Mouse (Mus musculus): ENCODE data around the gene Sdc3.

Gene Sdc3

DNA sequence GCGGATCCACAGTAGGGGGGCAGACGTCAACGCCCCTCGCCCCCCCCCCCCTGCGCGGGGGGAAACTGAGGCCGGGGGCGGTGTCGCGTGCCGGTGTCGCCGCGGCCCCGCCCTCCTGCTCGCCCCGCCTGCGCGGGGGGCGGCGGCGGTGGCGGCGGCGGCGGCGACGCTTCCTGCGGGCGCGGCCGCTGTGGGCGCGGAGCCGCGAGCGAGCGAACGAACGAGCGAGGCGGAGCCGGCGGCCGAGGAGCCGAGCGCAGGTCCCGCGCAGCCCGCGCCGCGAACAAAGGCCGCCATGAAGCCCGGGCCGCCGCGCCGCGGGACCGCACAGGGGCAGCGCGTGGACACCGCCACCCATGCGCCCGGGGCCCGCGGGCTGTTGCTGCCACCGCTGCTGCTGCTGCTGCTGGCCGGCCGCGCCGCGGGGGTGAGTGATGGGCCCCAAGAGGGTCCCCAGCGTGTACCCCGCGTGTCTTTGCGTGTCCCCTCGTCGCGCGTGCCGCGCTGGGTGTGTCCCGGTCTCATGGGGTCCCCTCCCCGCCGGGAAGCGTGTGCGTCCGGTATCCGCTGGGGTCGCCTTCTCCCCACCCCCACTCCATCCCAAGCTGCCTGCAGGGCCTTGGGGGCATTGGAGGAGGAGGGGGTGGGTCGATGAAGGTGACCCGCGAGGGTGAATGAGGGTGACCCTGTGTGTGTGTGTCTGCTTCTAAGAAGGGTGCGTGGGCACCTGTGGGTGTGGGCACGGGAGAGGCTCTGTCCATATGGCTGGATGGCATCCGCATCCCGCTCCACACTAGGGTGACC is at the start of gene Sdc3:
Gene Sdc3, plus strand, starts transcription at position 162 of the 804 bp plus-strand sequence.
- ATAC-seq (ENCODE audit: low TSS enrichment) = peak; percentile 25; the same call in 1 of the 2 replicates

DNA sequence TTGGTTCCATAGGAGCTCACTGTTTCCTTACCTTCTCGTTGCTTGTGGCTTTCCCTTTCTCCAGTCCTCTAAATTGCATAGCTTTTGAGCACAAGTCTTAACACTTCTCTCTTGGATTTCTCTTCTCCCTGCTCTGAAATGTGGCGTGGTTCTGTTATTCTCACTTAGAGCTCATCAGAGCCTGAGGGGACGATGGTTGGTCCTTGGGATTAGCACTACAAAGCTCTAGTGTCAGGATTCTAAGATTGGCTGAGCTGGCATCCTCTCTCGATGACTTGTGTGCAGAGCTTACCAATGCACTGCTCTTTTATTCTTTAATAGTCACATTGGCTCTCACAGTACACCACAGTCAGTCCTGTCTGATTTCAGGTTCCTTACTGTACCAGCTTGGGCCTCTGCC is 48.3 kb upstream of the Sdc3 start:
- 0 out of 2 replicates have a peak, but pooled peaks have one; percentile 14 for ATAC-seq (ENCODE audit: low TSS enrichment)

DNA sequence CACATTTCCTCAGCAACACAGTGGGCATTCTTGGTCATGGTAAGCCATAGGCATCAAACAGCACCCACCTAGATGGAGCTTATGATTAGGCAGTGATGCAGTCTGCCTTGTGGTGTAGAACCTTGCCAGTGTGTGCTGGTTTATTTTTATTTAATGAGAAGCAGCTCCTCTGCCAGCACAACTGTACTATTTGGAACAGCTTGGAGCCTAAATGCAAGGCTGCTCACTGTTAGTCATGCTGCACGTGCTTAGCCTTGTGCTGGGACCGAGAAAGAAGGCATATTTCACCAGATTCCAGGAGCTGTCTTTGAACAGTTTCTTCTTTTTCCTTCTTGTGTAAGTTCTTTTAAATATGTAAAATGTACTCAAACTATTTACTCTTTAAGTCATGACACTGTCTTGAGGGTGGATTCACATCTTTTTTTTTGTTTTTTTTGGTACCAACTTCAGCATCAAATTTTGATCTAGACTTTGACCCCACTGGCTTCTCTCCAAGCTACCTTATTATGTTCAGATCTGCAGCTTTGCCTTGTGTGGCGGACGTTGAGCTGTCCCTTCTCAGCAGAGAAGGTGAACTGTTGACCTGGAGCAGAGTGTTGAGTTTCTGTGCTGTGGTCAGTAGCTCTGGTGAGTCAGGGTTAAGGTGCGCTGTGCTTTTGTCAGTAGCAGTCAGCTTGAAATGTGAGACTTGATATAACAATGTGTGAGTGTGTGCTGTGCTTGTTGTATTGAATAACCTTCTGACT is 46.6 kb upstream of the Sdc3 start:
- peak; percentile 92 for ATAC-seq (ENCODE audit: low TSS enrichment)

DNA sequence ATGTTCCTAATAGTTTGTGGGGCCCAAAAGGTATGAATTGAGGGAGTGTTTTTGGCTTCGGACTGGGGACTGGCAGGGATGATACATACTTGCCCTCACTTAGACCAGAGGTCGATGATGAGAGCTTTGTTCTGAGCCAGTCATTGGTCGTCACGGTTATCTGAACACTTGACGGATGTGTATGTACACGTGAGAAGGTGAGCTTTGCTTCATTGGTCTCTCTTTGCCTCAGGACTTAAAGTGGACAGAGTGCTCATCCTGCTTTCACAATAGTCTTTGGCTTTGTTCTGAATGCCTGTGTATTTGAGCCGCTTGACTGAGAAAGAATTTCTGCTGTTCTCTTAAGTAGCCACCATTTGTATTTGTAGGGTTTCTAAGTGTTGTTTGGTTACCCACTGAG is 42.8 kb upstream of the Sdc3 start:
- ATAC-seq (ENCODE audit: low TSS enrichment) = no peak

- ATAC-seq (ENCODE audit: low TSS enrichment) = peak; percentile 21; the same call in 1 of the 2 replicates
These were observed 40.4 kb upstream of the Sdc3 start for GRCm38 (mm10) chr4:130751966-130752365.

DNA sequence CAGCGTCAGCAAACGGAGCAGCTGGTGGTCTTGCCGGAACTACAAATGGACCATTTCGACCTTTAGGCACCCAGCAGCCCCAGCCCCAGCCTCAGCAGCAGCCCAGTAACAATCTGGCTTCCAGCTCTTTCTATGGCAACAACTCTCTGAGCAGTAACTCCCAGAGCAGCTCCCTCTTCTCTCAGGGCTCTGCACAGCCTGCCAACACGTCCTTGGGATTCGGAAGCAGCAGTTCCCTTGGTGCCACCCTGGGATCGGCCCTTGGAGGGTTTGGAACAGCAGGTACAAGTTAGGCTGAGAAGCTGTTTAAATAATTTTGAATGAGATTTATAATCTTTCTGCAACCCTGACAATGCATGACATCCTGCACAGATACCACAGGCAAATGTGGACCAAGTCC is 39.7 kb upstream of the Sdc3 start:
- 0 out of 2 replicates have a peak, but pooled peaks have one; percentile 27 for ATAC-seq (ENCODE audit: low TSS enrichment)

DNA sequence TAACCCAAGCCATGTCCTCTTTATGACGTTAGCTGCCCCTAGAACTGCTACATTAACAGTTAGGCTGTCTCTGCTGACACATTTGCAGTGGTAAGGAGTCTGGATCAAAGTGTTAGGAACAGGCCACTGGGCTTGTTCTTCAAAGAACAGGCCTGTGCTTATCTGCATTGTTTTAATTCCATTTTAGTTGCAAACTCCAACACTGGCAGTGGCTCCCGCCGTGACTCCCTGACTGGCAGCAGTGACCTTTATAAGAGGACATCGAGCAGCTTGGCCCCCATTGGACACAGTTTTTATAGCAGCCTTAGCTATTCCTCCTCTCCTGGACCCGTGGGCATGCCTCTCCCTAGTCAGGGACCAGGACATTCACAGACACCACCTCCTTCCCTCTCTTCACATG is 38.6 kb upstream of the Sdc3 start:
- ATAC-seq (ENCODE audit: low TSS enrichment) = no peak

DNA sequence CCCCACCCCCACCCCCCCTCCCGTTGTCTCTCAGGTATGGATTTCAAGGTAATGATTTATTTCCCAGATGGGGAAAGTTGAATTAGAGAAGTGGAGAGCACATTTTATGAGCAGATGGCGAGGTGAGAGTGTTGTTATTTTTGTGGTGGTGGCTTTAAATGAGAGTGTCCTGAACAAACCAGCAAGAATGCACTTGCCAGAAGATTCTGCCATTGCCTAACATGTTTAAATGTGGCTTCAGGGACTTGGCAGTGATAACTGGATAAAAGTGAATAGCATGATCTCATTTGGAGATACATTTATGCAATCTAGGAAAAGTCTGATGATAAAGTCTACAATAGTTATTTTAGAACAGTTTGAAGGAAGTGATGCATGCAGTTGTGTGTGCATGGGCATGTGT is 37.6 kb upstream of the Sdc3 start:
- ATAC-seq (ENCODE audit: low TSS enrichment) = peak; percentile 39

GRCm38 (mm10) chr4:130759875-130760274 is 32.5 kb upstream of the Sdc3 start:
- ATAC-seq (ENCODE audit: low TSS enrichment) = no peak

GRCm38 (mm10) chr4:130761809-130762208 is 30.5 kb upstream of the Sdc3 start:
- no peak for ATAC-seq (ENCODE audit: low TSS enrichment)

DNA sequence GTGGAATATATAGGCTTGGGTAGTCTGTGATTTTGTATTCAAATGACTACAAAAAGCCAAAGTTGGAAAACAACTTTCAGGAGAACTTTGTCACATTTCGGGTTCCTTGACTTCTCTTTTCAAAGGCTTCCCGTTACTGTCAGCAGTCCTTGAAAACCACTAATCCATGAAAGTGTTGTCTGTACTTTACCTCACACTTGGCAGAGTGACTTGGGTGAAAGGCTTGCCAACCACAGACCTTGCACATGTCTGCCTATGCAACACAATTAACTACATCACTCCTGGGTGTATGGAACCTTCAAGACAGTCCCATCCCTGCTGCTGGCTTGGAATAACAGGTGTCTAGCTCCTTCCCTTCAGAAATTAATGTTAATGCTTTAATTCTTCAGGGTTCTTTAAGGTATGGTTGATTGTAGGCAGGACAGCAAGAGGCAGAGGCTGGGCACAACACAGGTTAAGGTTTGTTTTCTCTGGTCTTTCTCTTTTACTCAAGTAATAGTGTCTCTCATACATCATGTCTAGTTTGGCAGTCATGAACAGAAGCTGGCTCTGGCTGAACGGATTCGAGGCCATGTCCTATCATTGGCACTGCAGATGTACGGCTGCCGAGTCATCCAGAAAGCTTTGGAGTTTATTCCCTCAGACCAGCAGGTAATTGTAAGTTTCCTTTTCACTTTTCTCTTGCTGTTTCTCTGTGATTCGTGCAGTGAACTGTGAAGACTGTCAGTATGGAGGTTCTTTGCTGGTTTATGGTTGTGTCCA is 26.8 kb upstream of the Sdc3 start:
- no peak for ATAC-seq (ENCODE audit: low TSS enrichment)

- ATAC-seq (ENCODE audit: low TSS enrichment) = no peak
These were observed 25.9 kb upstream of the Sdc3 start for GRCm38 (mm10) chr4:130766387-130766786.

GRCm38 (mm10) chr4:130766926-130767325 is 25.4 kb upstream of the Sdc3 start:
- ATAC-seq (ENCODE audit: low TSS enrichment) = no peak

DNA sequence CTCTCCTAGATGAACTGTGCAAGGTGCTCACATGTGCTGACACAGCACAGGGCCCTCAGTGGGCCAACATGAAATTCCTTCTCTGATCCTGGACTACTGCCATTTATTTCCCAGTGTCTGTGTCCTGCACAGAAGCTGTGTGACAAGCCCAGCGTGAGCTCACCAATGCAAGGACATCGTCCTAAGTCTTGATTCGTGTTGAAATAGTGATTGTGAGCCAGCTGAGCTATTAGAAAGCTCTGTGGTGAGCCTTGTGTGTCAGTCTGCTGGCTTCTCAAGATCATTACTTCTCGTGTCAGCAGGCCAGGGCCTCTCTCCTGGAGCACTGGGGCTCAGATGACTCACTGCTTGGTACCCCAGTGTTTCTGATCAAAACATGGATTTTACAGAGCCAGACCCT is 18.4 kb upstream of the Sdc3 start:
- no peak for ATAC-seq (ENCODE audit: low TSS enrichment)

GRCm38 (mm10) chr4:130774822-130775221 is 17.5 kb upstream of the Sdc3 start:
- ATAC-seq (ENCODE audit: low TSS enrichment) = no peak

GRCm38 (mm10) chr4:130777647-130778046 is 14.7 kb upstream of the Sdc3 start:
- no peak for ATAC-seq (ENCODE audit: low TSS enrichment)

DNA sequence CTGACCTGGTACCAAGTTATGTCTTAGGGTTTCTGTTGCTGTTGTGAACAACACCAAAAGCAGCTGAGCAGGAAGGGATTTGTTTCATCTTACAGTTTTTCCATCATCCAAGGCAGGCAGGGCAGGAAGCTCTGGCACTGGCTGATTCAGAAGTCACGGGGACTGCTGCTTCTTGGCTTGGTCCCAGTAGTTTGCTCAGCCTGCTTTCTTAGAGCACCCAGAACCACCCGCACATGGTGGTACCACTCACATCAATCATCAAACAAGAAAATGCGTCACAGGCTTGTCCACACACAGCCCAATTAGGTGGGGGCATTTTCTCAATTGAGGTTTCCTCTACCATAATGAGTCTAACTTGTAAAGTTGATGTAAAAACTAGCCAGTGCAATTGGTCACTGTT is 13.3 kb upstream of the Sdc3 start:
- ATAC-seq (ENCODE audit: low TSS enrichment) = peak; percentile 52

DNA sequence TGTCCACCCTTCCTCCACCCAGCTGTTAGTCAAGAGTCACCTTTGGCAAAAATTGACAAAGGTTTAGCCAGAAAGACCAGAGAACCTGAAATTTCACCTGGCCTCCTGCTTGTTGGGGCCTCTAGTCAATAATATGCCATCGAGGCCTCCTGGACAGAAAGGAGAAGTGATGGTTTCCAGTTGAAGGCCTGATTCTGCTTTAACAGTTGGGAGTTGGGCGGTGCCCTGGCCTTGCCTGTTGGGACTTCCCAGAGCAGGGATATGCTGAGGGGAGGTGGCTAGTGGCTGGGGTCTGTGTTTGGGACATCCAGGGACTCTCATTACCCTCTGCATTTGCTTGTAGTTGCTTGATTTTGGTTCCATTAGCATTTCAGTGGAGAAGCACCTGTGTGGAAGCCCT is 9.8 kb upstream of the Sdc3 start:
- ATAC-seq (ENCODE audit: low TSS enrichment) = no peak

DNA sequence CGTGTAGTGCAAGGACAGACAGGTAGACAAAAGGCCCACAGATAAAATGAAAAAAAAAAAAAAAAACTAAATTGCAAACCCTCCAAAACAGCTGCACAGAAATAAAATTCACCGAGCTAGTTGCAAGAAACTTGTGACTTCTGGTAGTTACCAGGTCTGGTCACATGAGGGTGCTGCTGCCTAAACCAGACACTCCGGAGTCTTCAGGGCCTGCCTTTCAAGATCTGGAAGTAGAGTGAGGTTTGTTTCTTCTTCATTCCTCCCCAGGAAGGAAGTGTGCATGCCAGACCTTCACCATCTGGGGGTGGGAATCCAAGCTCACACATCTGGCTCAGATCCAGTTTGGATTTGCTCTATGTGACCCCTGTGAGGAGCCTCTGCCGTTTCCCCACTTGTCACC is 7.6 kb upstream of the Sdc3 start:
- 0 out of 2 replicates have a peak, but pooled peaks have one; percentile 50 for ATAC-seq (ENCODE audit: low TSS enrichment)

DNA sequence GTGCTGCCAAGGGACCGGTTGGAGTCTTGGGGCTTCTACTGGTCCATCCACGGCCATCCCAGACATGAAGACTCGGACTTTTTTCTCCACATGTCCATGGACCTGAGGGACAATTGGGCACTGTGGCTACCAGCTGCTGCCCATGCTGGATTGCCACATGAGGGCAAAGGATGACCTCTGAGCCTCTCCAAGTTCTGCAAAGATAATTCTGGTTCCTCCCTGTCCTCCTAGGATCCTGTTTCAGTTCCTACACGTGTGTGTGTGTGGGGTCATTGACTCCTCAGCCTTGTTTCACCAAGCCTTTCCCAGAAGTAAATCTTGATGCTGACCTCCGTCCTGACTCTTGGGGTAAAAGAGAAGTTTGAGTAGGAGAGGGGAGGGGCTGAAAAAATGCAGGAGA is 4.8 kb upstream of the Sdc3 start:
- ATAC-seq (ENCODE audit: low TSS enrichment) = no peak

- peak; percentile 30; the same call in 1 of the 2 replicates for ATAC-seq (ENCODE audit: low TSS enrichment)
These were observed 2.2 kb upstream of the Sdc3 start for GRCm38 (mm10) chr4:130790180-130790579.

DNA sequence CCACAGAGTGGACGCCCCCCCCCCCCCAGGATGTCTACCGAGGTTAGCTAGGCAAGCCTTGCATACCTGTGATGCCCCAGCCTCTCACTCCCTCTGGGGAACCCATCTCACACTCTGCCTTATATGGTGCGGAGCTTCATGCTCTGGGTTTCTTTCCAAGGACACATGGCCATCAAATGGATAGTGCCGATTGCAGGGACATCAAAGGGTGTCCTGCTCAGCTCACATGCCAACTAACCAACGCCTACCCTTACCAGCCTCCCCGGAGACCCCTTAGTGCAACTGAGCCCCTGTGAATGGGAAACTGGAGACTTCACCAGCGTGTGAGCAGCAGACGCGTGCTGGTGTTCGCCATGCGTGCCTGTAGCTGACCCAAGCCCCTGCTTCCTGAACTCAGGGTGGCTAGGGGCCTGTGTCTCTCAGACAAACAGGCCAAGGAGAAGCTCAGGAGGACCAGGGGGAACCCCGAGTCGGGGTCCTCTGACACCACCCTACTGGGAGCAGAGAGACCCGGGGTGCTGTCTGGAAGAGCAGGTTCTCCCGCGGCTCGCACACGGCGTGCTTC is 444 bp upstream of the Sdc3 start:
- ATAC-seq (ENCODE audit: low TSS enrichment) = peak; percentile 15; the same call in 1 of the 2 replicates

Measured in frontal cortex, adult (tissue).